Mouse (Mus musculus) bone marrow, adult 2 months (tissue): ENCODE measurements around the gene Tmem91.

Source experiments
- CTCF ChIP-seq: fragments of 200-500 bp; IDR thresholded peaks from 2 replicates; pipeline ENCODE4 v1.5.1; 2011; ENCODE audit warnings: low read length, control low read depth; ENCODE audit not compliant: control insufficient read depth, insufficient read depth
- POLR2A ChIP-seq: fragments of 200-500 bp; IDR thresholded peaks from 2 replicates; pipeline ENCODE4 v1.6.1; 2011; ENCODE audit warnings: low read depth, mild to moderate bottlenecking, control low read depth, low read length, borderline replicate concordance; ENCODE audit not compliant: control insufficient read depth

DNA sequence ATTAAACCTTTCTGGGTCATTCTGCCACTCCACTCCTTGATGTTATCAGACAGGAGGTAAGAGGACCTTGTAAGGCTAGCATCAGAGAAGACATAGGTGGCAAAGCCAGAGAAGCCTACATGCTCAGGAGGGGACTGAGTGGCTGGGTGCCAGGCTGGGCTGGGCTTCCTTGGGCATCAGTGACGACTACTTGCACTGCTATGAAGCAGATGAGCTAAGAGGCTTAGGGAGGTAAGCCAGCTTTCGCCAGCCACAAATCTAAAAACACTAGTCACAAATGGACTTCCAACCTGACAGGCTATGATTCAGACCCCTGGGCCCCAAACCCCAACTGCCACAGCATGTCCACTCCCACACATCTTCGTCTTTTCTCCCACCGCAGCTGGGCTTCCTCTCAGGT lies 30.3 kb downstream of the Tmem91 start:
- no peak for TF ChIP-seq POLR2A
- no peak for TF ChIP-seq CTCF
